Mouse (Mus musculus) olfactory bulb, adult 2 months (tissue): ENCODE measurements around the gene Nfib.

Source experiments
- CTCF ChIP-seq: fragments of 200-500 bp; IDR thresholded peaks from 2 replicates; pipeline ENCODE4 v1.5.1; 2012; ENCODE audit warnings: low read depth, mild to moderate bottlenecking, low read length, moderate library complexity; ENCODE audit not compliant: insufficient read depth
- POLR2A ChIP-seq: fragments of 200-500 bp; IDR thresholded peaks from 2 replicates; pipeline ENCODE4 v1.6.1; 2012; ENCODE audit warnings: mild to moderate bottlenecking, low read depth, low read length, moderate library complexity; ENCODE audit not compliant: insufficient read depth

GRCm38 (mm10) chr4:82464051-82464632, 241.4 kb downstream of the Nfib start:
- no peak for TF ChIP-seq CTCF
- TF ChIP-seq POLR2A, result no peak
